ENCODE assay signal across 16 mouse cellular contexts in the genomic region with DNA sequence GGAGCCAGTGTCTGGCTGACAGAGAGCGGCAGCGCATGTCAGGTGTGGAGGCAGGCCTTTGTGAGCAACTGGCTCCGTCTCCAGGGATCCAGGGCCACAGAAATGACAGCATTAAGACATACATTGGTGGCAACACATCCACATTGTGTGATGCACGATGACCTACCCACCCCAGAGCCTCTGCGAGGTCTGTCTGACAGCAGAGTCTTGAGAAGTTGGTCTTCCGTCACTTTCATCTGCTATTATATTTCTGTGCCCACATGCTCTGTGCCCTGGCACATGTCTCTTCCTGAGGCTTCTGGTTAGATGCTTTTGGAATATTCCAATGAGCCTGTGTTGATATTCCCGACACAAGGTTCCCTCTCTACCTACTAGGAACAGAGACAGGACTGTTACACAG.
"Had no signal": no experiment of that assay in that cellular context is flagged by ENCODE, and none has a peak within 500 bp of the region (broad histone marks: within the 10 kb centered on the region; RNA-seq: fewer than 3 reads in every experiment).

No protein-coding gene starts in this region.

- H3K9ac ChIP-seq: neural tube, embryonic 13.5 days; neural tube, embryonic 15.5 days; stomach, embryonic 15.5 days had no signal

- H3K27ac ChIP-seq: neural tube, embryonic 13.5 days; neural tube, embryonic 15.5 days; stomach, embryonic 15.5 days; stomach, postnatal 0 days had no signal

- DNase-seq: retina, postnatal 1 day; right cerebral cortex, adult 18-20 months; right cerebral cortex, postnatal 14 days; right cerebral cortex, postnatal 25 days; right cerebral cortex, postnatal 4 days; spleen, adult 18-20 months; thymus, adult 18-20 months; thymus, adult 2 months; thymus, postnatal 14 days; thymus, postnatal 25 days; thymus, postnatal 36 days; thymus, postnatal 4 days had no signal

- H3K27me3 ChIP-seq: neural tube, embryonic 13.5 days; neural tube, embryonic 15.5 days; stomach, embryonic 15.5 days had no signal

- H3K4me3 ChIP-seq: neural tube, embryonic 13.5 days; neural tube, embryonic 15.5 days; stomach, embryonic 15.5 days had no signal

- H3K36me3 ChIP-seq: neural tube, embryonic 13.5 days; neural tube, embryonic 15.5 days; stomach, embryonic 15.5 days had no signal

- H3K4me1 ChIP-seq: stomach, embryonic 15.5 days had no signal

- H3K4me2 ChIP-seq: neural tube, embryonic 13.5 days; neural tube, embryonic 15.5 days; stomach, embryonic 15.5 days had no signal

- H3K9me3 ChIP-seq: neural tube, embryonic 13.5 days; neural tube, embryonic 15.5 days; stomach, embryonic 15.5 days had no signal
